Mouse (Mus musculus): Measurements from ENCODE around the gene Zdhhc22. TPM values are rescaled to one million over a fixed set of nuclear protein-coding genes. Genes with fewer than 3 reads are reported as not detected.

Zdhhc22 gene
- polyA plus RNA-seq, 1 experiment from 2014 or later: 0.43 TPM

GRCm38 (mm10) chr12:86973706-86974105 lies 16.5 kb downstream of the Zdhhc22 start:
- H3K36me3 ChIP-seq (ENCODE audit: control insufficient read depth, insufficient read depth, low read length): no peaks in the 10 kb centered on the region
- peaks cover 36% of the 10 kb centered on the region for H3K4me1 ChIP-seq (ENCODE audit: control insufficient read depth, insufficient read depth, low read length)
- WGBS: 26% methylated on average over 8 of the region's 8 CpGs
- no peaks in the 10 kb centered on the region for H3K9me3 ChIP-seq (replicated peaks; ENCODE audit: control insufficient read depth, low read length)
- peak overlapping the region; percentile 10; the same call in 1 of the 2 replicates for H3K4me2 ChIP-seq (ENCODE audit: low read depth, low read length)
- no peak overlapping the region for H3K9ac ChIP-seq (ENCODE audit: low read length)
- no peak overlapping the region for H3K4me3 ChIP-seq (replicated peaks; ENCODE audit: low read length)
- H3K27me3 ChIP-seq (ENCODE audit: control insufficient read depth, insufficient read depth, low read length): peaks cover 4% of the 10 kb centered on the region
- peak overlapping the region; percentile 70 for H3K27ac ChIP-seq (ENCODE audit: low read length)
- peak; percentile 7; the same call in 1 of the 2 replicates for ATAC-seq (ENCODE audit: insufficient read depth, low FRiP score)

GRCm38 (mm10) chr12:86973216-86973615 lies 17.0 kb downstream of the Zdhhc22 start:
- H3K36me3 ChIP-seq (ENCODE audit: control insufficient read depth, insufficient read depth, low read length): no peaks in the 10 kb centered on the region
- 10% methylated on average over 7 of the region's 7 CpGs for WGBS
- H3K9me3 ChIP-seq (replicated peaks; ENCODE audit: control insufficient read depth, low read length): no peaks in the 10 kb centered on the region
- peak overlapping the region; percentile 70 for H3K27ac ChIP-seq (ENCODE audit: low read length)
- no peaks in the 10 kb centered on the region for H3K27me3 ChIP-seq (ENCODE audit: control insufficient read depth, insufficient read depth, low read length)
- no peak overlapping the region for H3K4me3 ChIP-seq (replicated peaks; ENCODE audit: low read length)
- H3K9ac ChIP-seq (ENCODE audit: low read length): no peak overlapping the region
- peak overlapping the region; percentile 10 for H3K4me2 ChIP-seq (ENCODE audit: low read depth, low read length)
- H3K4me1 ChIP-seq (ENCODE audit: control insufficient read depth, insufficient read depth, low read length): peaks cover 36% of the 10 kb centered on the region
- peak; percentile 68 for ATAC-seq (ENCODE audit: insufficient read depth, low FRiP score)

DNA sequence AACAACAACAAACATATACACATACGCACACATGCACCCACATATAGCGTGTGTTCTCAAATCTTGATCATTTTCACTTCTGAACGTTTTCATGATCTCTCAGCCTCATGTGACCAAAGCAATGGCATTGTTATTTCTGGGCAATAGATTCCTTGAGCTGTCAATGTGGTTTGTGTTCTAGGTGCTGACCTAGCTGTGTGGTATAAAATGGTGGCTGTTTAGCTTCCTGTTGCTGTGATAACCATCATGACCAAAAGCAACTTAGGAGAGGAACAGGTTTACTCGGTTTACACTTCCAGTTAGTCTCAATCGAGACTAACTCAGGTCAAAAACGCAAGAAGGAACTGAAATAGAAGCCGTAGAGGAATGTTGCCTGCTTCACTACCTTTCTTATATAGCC lies 19.1 kb downstream of the Zdhhc22 start:
- Histone ChIP-seq H3K4me1 (ENCODE audit: control insufficient read depth, insufficient read depth, low read length) (peaks cover 29% of the 10 kb centered on the region), H3K4me3 (replicated peaks; ENCODE audit: low read length) (no peak overlapping the region), H3K9ac (ENCODE audit: low read length) (no peak overlapping the region), H3K9me3 (replicated peaks; ENCODE audit: control insufficient read depth, low read length) (no peaks in the 10 kb centered on the region), H3K36me3 (ENCODE audit: control insufficient read depth, insufficient read depth, low read length) (no peaks in the 10 kb centered on the region), H3K4me2 (ENCODE audit: low read depth, low read length) (no peak overlapping the region), H3K27ac (ENCODE audit: low read length) (no peak overlapping the region), H3K27me3 (ENCODE audit: control insufficient read depth, insufficient read depth, low read length) (no peaks in the 10 kb centered on the region)
- ATAC-seq (ENCODE audit: insufficient read depth, low FRiP score): no peak
- WGBS: 94% methylated on average over 7 of the region's 7 CpGs

GRCm38 (mm10) chr12:86969220-86969601 lies 21.0 kb downstream of the Zdhhc22 start:
- no peaks in the 10 kb centered on the region for H3K27me3 ChIP-seq (ENCODE audit: control insufficient read depth, insufficient read depth, low read length)
- 73% methylated on average over 3 of the region's 3 CpGs for WGBS
- no peak overlapping the region for H3K27ac ChIP-seq (ENCODE audit: low read length)
- no peak for ATAC-seq (ENCODE audit: insufficient read depth, low FRiP score)
- peaks cover 14% of the 10 kb centered on the region for H3K4me1 ChIP-seq (ENCODE audit: control insufficient read depth, insufficient read depth, low read length)
- no peaks in the 10 kb centered on the region for H3K36me3 ChIP-seq (ENCODE audit: control insufficient read depth, insufficient read depth, low read length)
- H3K4me2 ChIP-seq (ENCODE audit: low read depth, low read length): no peak overlapping the region
- no peaks in the 10 kb centered on the region for H3K9me3 ChIP-seq (replicated peaks; ENCODE audit: control insufficient read depth, low read length)
- no peak overlapping the region for H3K4me3 ChIP-seq (replicated peaks; ENCODE audit: low read length)
- H3K9ac ChIP-seq (ENCODE audit: low read length): no peak overlapping the region

GRCm38 (mm10) chr12:86968468-86969219 lies 21.6 kb downstream of the Zdhhc22 start:
- no peak for ATAC-seq (ENCODE audit: insufficient read depth, low FRiP score)
- Histone ChIP-seq H3K27me3 (ENCODE audit: control insufficient read depth, insufficient read depth, low read length) (no peaks in the 10 kb centered on the region), H3K36me3 (ENCODE audit: control insufficient read depth, insufficient read depth, low read length) (no peaks in the 10 kb centered on the region), H3K9ac (ENCODE audit: low read length) (no peak overlapping the region), H3K9me3 (replicated peaks; ENCODE audit: control insufficient read depth, low read length) (no peaks in the 10 kb centered on the region), H3K27ac (ENCODE audit: low read length) (no peak overlapping the region), H3K4me2 (ENCODE audit: low read depth, low read length) (no peak overlapping the region), H3K4me3 (replicated peaks; ENCODE audit: low read length) (no peak overlapping the region), H3K4me1 (ENCODE audit: control insufficient read depth, insufficient read depth, low read length) (peaks cover 8% of the 10 kb centered on the region)
- 61% methylated on average over 13 of the region's 13 CpGs for WGBS

DNA sequence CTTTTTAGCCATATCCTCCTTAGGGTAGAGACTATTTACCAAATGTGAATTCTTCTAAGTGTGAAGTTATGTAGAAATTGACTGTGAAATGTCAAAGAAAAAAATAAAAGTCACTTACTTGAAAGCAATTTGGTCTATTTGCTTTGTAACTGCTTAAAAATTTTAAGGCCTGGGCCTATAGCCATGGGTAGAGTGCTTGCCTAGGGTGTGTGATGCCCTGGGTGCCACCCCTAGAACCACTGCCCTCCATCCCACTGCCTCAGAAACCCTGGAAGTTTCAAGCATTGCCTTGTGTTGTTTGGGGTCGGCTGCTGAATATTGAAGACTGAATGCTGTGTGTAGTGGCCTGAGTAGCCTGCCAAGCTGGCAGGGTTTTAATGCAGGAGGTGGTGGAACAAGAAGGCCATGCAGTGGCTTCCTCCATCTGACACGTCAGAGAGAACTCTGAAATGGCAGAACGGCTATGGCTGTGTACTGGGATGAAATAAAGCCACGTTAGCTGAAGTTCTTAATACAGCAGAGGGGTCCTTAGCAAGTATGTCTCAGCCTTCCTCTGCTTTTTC lies 24.9 kb downstream of the Zdhhc22 start:
- Histone ChIP-seq H3K9me3 (replicated peaks; ENCODE audit: control insufficient read depth, low read length) (no peaks in the 10 kb centered on the region), H3K4me1 (ENCODE audit: control insufficient read depth, insufficient read depth, low read length) (no peaks in the 10 kb centered on the region), H3K27ac (ENCODE audit: low read length) (no peak overlapping the region), H3K27me3 (ENCODE audit: control insufficient read depth, insufficient read depth, low read length) (no peaks in the 10 kb centered on the region), H3K36me3 (ENCODE audit: control insufficient read depth, insufficient read depth, low read length) (peaks cover 9% of the 10 kb centered on the region; the same call in 1 of the 2 replicates), H3K4me3 (replicated peaks; ENCODE audit: low read length) (no peak overlapping the region), H3K9ac (ENCODE audit: low read length) (no peak overlapping the region), H3K4me2 (ENCODE audit: low read depth, low read length) (no peak overlapping the region)
- ATAC-seq (ENCODE audit: insufficient read depth, low FRiP score): no peak
- 85% methylated on average over 4 of the region's 4 CpGs for WGBS

DNA sequence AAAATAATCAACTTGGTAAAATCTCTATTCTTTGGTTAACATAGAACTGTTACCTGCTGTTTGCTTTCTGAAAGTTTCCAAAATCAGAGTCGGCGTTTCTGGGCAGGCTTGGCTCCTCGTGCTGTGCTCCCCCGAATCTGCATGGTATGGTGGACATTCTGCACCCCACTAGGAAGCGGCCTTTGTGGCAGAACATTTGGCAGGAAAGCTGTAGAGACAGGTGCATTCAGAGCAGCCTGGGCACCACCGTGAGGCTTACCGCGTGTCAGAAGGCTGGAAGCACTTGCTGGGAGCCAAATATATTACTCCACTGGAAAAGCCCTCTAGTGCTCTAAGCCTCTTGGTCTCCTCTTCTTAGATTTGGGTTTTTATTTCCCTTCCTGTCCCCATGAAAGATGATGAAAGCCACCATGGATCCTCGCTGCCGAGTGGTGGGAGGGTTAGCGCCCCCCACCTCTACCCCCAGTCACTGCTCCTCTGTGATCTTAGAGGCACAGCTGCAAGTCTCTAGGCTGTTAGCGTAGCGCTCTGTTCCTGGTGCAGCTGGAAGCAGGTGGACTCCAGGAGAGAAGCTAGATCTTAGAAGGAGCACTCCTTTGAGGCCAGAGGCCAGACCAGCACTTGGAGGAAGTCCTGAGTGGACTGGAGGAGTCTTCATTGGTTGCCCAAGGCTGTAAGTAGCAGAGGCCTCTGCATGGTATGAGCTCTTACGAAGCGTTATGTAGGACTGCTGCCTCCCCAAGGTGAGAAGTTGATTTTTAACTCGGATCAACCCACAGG lies 25.8 kb downstream of the Zdhhc22 start:
- no peak overlapping the region for H3K27ac ChIP-seq (ENCODE audit: low read length)
- H3K4me2 ChIP-seq (ENCODE audit: low read depth, low read length): no peak overlapping the region
- H3K4me3 ChIP-seq (replicated peaks; ENCODE audit: low read length): no peak overlapping the region
- WGBS: 90% methylated on average over 16 of the region's 16 CpGs
- ATAC-seq (ENCODE audit: insufficient read depth, low FRiP score): no peak
- no peaks in the 10 kb centered on the region for H3K4me1 ChIP-seq (ENCODE audit: control insufficient read depth, insufficient read depth, low read length)
- no peaks in the 10 kb centered on the region for H3K9me3 ChIP-seq (replicated peaks; ENCODE audit: control insufficient read depth, low read length)
- peaks cover 9% of the 10 kb centered on the region; the same call in 1 of the 2 replicates for H3K36me3 ChIP-seq (ENCODE audit: control insufficient read depth, insufficient read depth, low read length)
- H3K27me3 ChIP-seq (ENCODE audit: control insufficient read depth, insufficient read depth, low read length): no peaks in the 10 kb centered on the region
- H3K9ac ChIP-seq (ENCODE audit: low read length): no peak overlapping the region

GRCm38 (mm10) chr12:86961589-86962344 lies 28.5 kb downstream of the Zdhhc22 start:
- peaks cover 14% of the 10 kb centered on the region; the same call in 1 of the 2 replicates for H3K36me3 ChIP-seq (ENCODE audit: control insufficient read depth, insufficient read depth, low read length)
- H3K27ac ChIP-seq (ENCODE audit: low read length): 0 out of 2 replicates have a peak overlapping the region, but pooled peaks have one; percentile 48
- 87% methylated on average over 11 of the region's 11 CpGs for WGBS
- H3K4me1 ChIP-seq (ENCODE audit: control insufficient read depth, insufficient read depth, low read length): no peaks in the 10 kb centered on the region
- H3K27me3 ChIP-seq (ENCODE audit: control insufficient read depth, insufficient read depth, low read length): no peaks in the 10 kb centered on the region
- ATAC-seq (ENCODE audit: insufficient read depth, low FRiP score): no peak
- H3K9me3 ChIP-seq (replicated peaks; ENCODE audit: control insufficient read depth, low read length): no peaks in the 10 kb centered on the region
- H3K4me3 ChIP-seq (replicated peaks; ENCODE audit: low read length): no peak overlapping the region
- no peak overlapping the region for H3K4me2 ChIP-seq (ENCODE audit: low read depth, low read length)
- no peak overlapping the region for H3K9ac ChIP-seq (ENCODE audit: low read length)
